Mouse (Mus musculus) hindbrain, embryonic 12.5 days (tissue): Measurements from ENCODE around the gene Spag17. TPM values are rescaled to one million over a fixed set of nuclear protein-coding genes. Genes with fewer than 3 reads are reported as not detected.

Experiments
- ATAC-seq: fragments of 200-750 bp; cut with Nextera tagmentation; 2 replicates; pipeline ENCODE4 v1.8.0; 2017; ENCODE audit warnings: moderate TSS enrichment; ENCODE audit not compliant: low FRiP score
- H3K27ac ChIP-seq: fragments of 300-500 bp; sonication (generic); 2 replicates; pipeline ENCODE4 v1.5.1; 2016; ENCODE audit warnings: mild to moderate bottlenecking
- H3K27me3 ChIP-seq: fragments of 300-500 bp; sonication (generic); 2 replicates; pipeline ENCODE4 v1.6.1; 2016; ENCODE audit warnings: mild to moderate bottlenecking
- H3K36me3 ChIP-seq: fragments of 300-500 bp; sonication (generic); 2 replicates; pipeline ENCODE4 v1.6.1; 2016; ENCODE audit warnings: mild to moderate bottlenecking
- H3K4me1 ChIP-seq: fragments of 300-500 bp; sonication (generic); 2 replicates; pipeline ENCODE4 v1.6.1; 2016
- H3K4me2 ChIP-seq: fragments of 300-500 bp; sonication (generic); replicated peaks from 2 replicates; pipeline ENCODE4 v1.6.1; 2016; ENCODE audit warnings: mild to moderate bottlenecking
- H3K4me3 ChIP-seq: fragments of 300-500 bp; sonication (generic); 2 replicates; pipeline ENCODE4 v1.5.1; 2016; ENCODE audit warnings: mild to moderate bottlenecking
- H3K9ac ChIP-seq: fragments of 300-500 bp; sonication (generic); 2 replicates; pipeline ENCODE4 v1.6.1; 2016; ENCODE audit warnings: mild to moderate bottlenecking, moderate library complexity
- H3K9me3 ChIP-seq: fragments of 300-500 bp; sonication (generic); replicated peaks from 2 replicates; pipeline ENCODE4 v1.6.1; 2016; ENCODE audit warnings: mild to moderate bottlenecking
- WGBS: fragments of 180-500 bp; shearing (Covaris S2); methylation state at CpG from one replicate; pipeline ENCODE4 v1.1.7; 2016; 5-methylcytosine and 5-hydroxymethylcytosine counted together
- polyA plus RNA-seq: library from polyadenylated mRNA; unstranded; fragments of >200 nt; fragmentation: Nextera tagmentation; extraction: Ambion mirVana; gene quantifications from 2 replicates; pipeline ENCODE4 v1.2.1, GENCODE M21; 2016

The Spag17 gene
- polyA plus RNA-seq, 1 experiment from 2014 or later: 0.58 TPM

DNA sequence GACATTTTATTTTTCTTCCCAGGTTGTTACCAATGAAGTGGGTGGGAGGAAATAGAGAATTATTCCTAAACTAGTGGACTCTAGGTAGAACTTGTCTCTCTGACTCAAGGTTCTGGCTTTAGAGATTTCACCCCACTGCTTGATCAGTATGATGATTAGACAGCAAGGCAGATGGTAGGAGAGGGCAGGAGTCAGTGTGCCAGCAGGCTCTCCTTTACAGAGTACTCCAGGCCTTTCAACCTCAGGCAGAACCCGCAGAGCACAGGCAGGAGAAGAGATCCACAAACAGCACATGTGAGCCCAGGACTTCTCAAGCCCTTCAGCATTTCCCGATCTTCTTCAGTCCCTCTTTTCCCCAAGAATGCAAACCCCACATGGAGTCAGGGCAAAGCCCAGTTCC lies 233.5 kb downstream of the Spag17 start:
- Histone ChIP-seq H3K4me3 (no peak overlapping the region), H3K27me3 (no peaks in the 10 kb centered on the region), H3K4me2 (no peak overlapping the region), H3K36me3 (no peaks in the 10 kb centered on the region), H3K4me1 (no peaks in the 10 kb centered on the region), H3K9me3 (no peaks in the 10 kb centered on the region), H3K9ac (no peak overlapping the region), H3K27ac (no peak overlapping the region)
- WGBS: 70% methylated on average over 2 of the region's 2 CpGs
- ATAC-seq: no peak

DNA sequence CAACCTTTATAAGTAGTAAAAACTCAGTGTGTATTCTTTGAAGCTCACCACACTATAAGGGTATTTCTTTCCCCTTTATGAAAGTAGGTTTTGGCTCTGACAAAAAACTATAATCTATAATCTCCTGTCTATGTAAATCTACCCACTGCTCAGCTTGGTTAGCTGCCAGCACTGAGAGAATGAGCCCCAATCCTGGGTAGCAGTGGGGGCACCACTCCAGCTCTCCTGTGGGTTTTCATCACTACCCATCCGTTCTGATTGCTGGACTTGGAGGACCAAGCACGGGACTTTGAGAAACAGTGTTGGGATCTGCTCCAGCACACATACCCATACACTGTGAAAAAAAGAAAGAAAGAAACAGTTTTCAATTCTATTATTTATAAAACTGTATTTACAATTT lies 236.8 kb downstream of the Spag17 start:
- no peaks in the 10 kb centered on the region for H3K9me3 ChIP-seq
- no peak overlapping the region for H3K9ac ChIP-seq
- no peaks in the 10 kb centered on the region for H3K27me3 ChIP-seq
- H3K27ac ChIP-seq: no peak overlapping the region
- no peak for ATAC-seq
- no peaks in the 10 kb centered on the region for H3K36me3 ChIP-seq
- H3K4me2 ChIP-seq: no peak overlapping the region
- no peak overlapping the region for H3K4me3 ChIP-seq
- WGBS: 89% methylated on average over 2 of the region's 2 CpGs
- no peaks in the 10 kb centered on the region for H3K4me1 ChIP-seq

DNA sequence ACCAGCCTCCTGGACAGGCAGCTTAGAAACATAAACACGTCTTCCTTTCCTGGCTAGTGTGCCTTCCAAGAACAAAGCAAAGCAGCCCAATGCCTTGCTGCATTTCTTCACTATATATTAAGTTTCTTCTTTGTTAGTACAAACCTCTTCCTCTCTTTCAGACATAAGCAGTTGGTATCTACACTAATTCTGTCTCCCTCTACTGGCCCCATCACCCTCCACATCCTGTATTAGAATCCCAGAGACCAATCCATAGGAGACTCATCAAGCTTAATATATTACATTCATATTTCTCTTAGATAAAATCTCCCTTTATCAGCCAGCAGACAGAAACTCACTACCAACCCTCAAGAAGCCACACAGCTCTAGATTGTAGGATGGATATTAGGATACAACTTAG lies 237.2 kb downstream of the Spag17 start:
- no peak for ATAC-seq
- Histone ChIP-seq H3K9me3 (no peaks in the 10 kb centered on the region), H3K4me1 (no peaks in the 10 kb centered on the region), H3K4me3 (no peak overlapping the region), H3K9ac (no peak overlapping the region), H3K4me2 (no peak overlapping the region), H3K27me3 (no peaks in the 10 kb centered on the region), H3K36me3 (no peaks in the 10 kb centered on the region), H3K27ac (no peak overlapping the region)
- 65% methylated on average over 1 of the region's 1 CpGs for WGBS

DNA sequence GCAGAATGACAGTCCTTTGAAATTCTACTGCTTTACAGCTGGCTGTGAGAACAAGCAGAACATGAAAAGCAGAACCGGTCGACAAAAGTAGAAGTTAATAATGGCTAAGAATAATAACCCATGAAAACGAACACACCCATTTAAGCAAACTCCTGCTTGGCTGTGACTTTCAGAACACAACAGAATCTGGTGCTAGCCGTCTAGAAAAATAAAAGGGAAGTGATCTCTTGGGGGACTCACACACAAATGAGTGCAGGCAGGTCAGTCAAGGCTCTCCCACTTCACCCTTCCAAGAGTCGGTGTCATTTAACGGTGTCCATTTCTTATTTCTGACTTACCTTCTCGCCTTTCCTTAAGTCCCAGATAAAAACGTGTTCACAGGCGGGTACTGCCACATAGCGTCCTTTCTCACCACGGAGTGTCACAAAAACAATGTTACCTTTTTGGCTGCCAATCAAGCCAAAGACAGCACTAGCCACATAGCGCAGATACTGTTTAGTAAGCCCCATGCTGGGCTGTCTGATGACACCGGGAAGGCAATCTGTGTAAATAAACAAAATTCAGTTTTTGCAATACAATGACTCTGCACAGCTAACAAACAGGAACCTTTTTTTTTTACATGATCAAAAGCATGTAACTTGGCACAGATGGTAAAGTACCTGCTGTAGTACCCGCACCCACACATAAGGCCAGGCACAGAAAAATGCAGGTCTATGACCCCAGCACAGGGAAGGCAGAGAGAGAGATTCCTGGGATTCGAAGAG lies 275.7 kb downstream of the Spag17 start:
- ATAC-seq: no peak
- H3K27me3 ChIP-seq: no peaks in the 10 kb centered on the region
- peak overlapping the region; percentile 69; the same call in 1 of the 2 replicates for H3K9ac ChIP-seq
- peak overlapping the region; percentile 80 for H3K4me2 ChIP-seq
- no peaks in the 10 kb centered on the region for H3K9me3 ChIP-seq
- H3K4me1 ChIP-seq: peaks cover 19% of the 10 kb centered on the region
- H3K4me3 ChIP-seq: peak overlapping the region; percentile 79
- H3K27ac ChIP-seq: no peak overlapping the region
- peaks cover 32% of the 10 kb centered on the region for H3K36me3 ChIP-seq
- 88% methylated on average over 15 of the region's 15 CpGs for WGBS

DNA sequence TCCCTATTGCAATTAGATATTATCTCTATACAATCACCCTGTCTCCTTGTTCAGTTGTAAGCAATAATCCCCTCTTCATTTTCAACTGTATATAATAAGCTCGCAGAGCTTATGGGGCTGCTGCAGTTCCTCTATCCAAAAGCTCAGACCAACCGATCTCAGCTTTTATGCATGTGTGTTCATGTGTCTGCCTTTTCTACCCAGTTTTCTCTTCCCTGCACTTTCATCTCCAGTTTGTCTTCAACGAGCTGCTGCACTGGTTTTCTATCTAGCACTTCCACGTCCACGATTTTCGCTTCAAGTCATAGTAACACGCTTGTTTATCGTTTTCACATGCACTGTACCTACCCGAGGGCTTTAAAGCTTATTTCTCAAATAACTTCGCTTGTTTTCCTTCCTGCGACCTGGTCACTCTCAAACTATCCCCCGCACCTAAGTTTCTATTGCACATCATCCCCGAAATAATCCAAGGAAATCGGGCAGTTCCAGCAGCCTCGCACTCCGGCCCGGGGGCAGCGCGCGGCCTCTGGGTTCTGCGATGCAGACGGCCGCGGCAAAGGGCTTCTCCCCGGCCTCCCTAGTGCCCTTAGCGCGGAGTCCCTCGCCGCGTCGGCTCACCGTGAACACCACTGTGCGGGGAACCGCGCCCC lies 276.6 kb downstream of the Spag17 start:
- ATAC-seq: peak; percentile 70
- H3K36me3 ChIP-seq: peaks cover 28% of the 10 kb centered on the region
- H3K4me3 ChIP-seq: peak overlapping the region; percentile 79
- H3K4me2 ChIP-seq: peak overlapping the region; percentile 80
- H3K4me1 ChIP-seq: peaks cover 19% of the 10 kb centered on the region
- no peaks in the 10 kb centered on the region for H3K27me3 ChIP-seq
- H3K9me3 ChIP-seq: no peaks in the 10 kb centered on the region
- H3K27ac ChIP-seq: peak overlapping the region; percentile 90; the same call in 1 of the 2 replicates
- 1% methylated on average over 35 of the region's 35 CpGs for WGBS
- H3K9ac ChIP-seq: peak overlapping the region; percentile 69

DNA sequence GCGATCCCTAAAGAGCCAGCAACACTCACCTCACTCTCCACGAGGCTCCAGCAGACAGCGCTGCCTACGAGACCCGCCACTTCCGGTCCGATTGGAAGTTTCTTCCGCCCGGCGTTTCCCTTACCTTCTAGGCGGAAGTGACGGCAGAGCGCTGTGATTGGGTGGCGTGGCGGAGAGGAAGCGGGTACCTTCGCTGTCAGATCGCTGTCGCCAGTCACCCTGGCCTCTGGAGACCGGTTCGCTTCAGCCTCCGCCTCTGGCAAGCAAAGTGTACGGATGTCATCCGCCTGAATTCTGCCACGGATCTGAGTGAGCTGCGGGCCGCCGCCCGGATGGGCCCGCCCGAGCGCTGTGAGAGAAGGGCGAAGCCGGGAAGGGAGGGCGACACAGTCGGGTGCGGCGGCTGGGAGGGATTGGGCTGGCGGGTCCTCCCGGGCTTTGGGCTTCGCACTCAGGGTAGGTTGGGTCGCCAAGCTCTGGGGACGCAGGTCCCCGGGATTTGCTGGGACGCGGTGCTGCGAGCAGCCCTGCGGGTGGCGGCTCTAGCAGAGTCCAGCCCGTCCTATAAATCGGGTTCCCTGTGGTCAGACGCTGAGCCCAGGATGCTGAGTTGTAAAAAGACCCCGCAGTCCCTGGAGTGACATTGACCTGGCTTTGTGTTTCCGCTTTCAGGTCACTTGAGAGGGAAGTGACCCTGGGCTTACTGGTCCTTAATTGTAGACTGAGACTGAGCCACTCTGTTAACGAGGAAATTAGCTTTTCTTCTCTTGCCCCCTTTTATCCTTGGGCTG lies 277.3 kb downstream of the Spag17 start, which contains the start of the genes Gdap2 and Wdr3:
Gene Gdap2 (plus strand): TSS at position 67 of the 791 bp plus-strand sequence.
Gene Wdr3 (minus strand): TSS at position 93 of the 791 bp plus-strand sequence.
- Histone ChIP-seq H3K4me2 (peak within 1 kb of the TSS; percentile 80), H3K36me3 (peaks cover 23% of the 10 kb centered on the region), H3K4me3 (peak within 1 kb of the TSS; percentile 79), H3K9me3 (no peaks in the 10 kb centered on the region), H3K9ac (peak within 1 kb of the TSS; percentile 92), H3K27me3 (no peaks in the 10 kb centered on the region), H3K4me1 (peaks cover 19% of the 10 kb centered on the region), H3K27ac (peak within 1 kb of the TSS; percentile 90)
- WGBS: under 1% methylated on average over 55 of the region's 55 CpGs
- ATAC-seq: peak; percentile 99

DNA sequence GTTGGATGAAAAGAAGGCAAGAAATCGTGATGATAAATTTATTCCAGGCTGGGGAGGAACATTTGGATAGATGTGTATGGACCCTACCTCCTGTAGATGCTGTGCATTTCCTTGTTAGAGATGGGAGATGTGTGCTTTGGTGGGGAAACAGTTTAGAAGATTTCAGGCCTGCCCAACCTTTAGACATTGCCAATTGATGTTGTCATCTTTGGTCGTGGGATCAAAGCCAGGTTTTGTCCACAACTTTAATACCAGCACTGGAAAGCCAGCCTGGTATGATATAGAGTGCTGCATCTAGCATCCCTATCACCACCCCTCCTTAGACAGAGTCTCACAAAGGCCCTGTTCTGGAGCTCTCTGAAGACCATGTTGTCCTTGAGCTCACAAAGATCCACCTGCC lies 278.4 kb downstream of the Spag17 start:
- Histone ChIP-seq H3K27ac (no peak overlapping the region), H3K27me3 (no peaks in the 10 kb centered on the region), H3K36me3 (peaks cover 18% of the 10 kb centered on the region), H3K4me3 (no peak overlapping the region), H3K9ac (no peak overlapping the region), H3K4me2 (no peak overlapping the region), H3K4me1 (peaks cover 19% of the 10 kb centered on the region), H3K9me3 (no peaks in the 10 kb centered on the region)
- ATAC-seq: no peak
- WGBS: 90% methylated on average over 2 of the region's 2 CpGs

DNA sequence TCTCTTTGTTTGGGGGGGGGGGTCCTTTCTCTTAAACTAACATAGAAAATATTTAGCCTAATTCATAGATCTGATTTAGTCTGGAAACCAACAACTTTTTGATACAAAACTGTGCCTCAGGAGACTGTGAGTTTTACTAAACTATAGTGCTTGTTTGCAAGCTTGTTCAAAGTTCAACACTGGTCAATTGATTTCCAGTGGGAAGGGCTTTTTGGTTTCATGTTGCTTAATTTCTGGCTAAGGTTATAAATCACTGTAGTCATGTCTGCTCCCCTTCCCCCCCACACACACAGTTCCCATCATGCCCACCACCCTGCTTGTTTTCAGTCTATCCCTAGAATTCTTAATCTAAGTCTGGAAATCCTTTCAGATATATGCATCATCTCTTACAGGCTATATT lies 279.8 kb downstream of the Spag17 start:
- no peak for ATAC-seq
- peaks cover 19% of the 10 kb centered on the region for H3K4me1 ChIP-seq

DNA sequence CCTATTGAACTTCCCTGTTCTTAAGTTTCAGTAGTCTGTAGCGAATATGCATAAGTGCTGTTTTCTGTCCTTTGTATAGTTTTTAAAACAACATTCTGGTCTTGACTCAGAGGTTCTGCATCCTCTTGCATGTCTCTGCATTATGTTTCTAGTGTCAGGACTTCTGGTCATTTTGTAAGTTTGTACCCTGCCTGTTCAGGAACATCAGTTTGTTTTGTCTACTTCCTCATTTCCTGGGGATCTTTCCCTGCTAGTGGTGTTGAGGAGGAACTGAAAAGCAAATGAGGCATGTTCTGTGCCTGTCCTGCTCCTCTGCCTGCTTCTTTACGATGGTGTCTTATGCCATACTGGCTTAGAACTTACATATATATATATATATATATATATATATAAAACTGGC lies 290.8 kb downstream of the Spag17 start:
- Histone ChIP-seq H3K4me1 (no peaks in the 10 kb centered on the region), H3K4me2 (no peak overlapping the region), H3K9me3 (no peaks in the 10 kb centered on the region), H3K27ac (no peak overlapping the region), H3K27me3 (no peaks in the 10 kb centered on the region), H3K4me3 (no peak overlapping the region), H3K9ac (no peak overlapping the region), H3K36me3 (peaks cover 66% of the 10 kb centered on the region)
- no peak for ATAC-seq
- WGBS: 92% methylated on average over 2 of the region's 2 CpGs

More for the DNA sequence above, 279.8 kb downstream of the Spag17 start:
- Histone ChIP-seq H3K9ac (no peak overlapping the region), H3K4me2 (no peak overlapping the region), H3K27me3 (no peaks in the 10 kb centered on the region), H3K9me3 (no peaks in the 10 kb centered on the region), H3K27ac (no peak overlapping the region), H3K4me3 (no peak overlapping the region), H3K36me3 (0 out of 2 replicates have a peak, but pooled peaks cover 8% of the 10 kb centered on the region)

DNA sequence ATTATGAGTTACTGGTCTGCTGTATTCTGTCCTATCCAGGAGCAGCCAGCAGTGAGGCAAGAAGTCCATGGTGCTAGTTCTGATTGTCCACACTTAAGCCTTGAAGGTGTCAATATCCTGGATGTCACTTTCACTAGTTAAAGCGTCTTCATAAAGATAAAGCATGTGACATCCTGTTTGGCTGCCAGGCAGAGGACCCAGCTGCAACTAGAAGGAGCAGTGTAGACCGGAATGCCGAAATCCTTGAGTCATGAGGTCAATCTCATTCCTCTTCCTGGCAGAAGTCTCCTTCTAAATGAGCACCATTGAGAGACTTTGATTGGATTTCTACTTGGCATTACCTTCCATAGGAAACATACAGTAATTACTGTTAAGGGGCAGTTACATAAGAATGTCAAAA lies 295.3 kb downstream of the Spag17 start:
- WGBS: 85% methylated on average over 3 of the region's 3 CpGs
- no peak overlapping the region for H3K4me3 ChIP-seq
- H3K4me2 ChIP-seq: no peak overlapping the region
- no peaks in the 10 kb centered on the region for H3K27me3 ChIP-seq
- no peak for ATAC-seq
- no peaks in the 10 kb centered on the region for H3K9me3 ChIP-seq
- peaks cover 59% of the 10 kb centered on the region for H3K36me3 ChIP-seq
- no peak overlapping the region for H3K9ac ChIP-seq
- H3K27ac ChIP-seq: no peak overlapping the region
- H3K4me1 ChIP-seq: no peaks in the 10 kb centered on the region

DNA sequence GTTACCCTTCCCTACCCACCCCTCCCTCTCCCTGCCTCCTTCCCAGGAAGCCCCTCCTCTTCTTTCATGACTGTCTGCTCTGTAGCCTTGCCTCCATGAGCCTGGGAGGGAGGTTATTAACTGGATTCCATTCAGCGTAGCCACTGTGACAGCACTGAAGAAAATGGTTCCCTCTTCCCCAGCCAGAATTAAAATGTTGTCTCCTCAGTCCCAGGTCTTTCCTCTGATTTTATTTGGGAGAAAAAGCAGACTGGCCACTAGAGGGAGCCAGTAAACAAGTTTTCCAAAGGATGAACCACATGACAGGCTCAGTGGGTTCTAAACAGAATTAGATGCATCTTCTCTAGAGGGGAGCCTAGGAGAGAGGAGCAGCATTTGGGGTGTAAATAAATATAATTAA lies 304.2 kb downstream of the Spag17 start:
- WGBS: 47% methylated on average over 1 of the region's 1 CpGs
- H3K36me3 ChIP-seq: peaks cover 31% of the 10 kb centered on the region
- no peak overlapping the region for H3K4me3 ChIP-seq

DNA sequence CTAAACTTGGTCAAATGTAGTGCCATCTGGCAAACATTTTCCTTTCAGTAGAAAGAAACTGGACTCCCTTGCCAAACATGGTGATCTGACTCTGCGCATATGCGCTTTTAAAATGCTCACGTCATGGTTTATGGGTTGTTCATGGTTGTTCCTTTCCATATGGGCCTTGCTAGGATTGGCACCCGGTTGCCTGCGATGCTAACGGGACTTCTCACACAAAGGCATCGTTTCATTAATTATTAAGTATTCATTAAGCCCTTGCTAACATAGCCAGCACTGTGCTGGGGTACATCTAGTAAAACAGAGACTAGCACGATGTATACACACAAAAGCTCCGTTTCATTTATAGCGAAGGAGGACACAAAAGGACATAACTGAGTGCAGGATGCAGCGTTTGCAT lies 304.7 kb downstream of the Spag17 start:
- Histone ChIP-seq H3K4me2 (no peak overlapping the region), H3K4me3 (no peak overlapping the region), H3K9me3 (no peaks in the 10 kb centered on the region), H3K4me1 (no peaks in the 10 kb centered on the region), H3K9ac (no peak overlapping the region; the same call in 1 of the 2 replicates), H3K36me3 (peaks cover 31% of the 10 kb centered on the region), H3K27me3 (no peaks in the 10 kb centered on the region), H3K27ac (no peak overlapping the region)
- peak; percentile 73 for ATAC-seq
- 83% methylated on average over 11 of the region's 11 CpGs for WGBS

More for the DNA sequence above, 304.2 kb downstream of the Spag17 start:
- H3K4me2 ChIP-seq: no peak overlapping the region
- H3K27me3 ChIP-seq: no peaks in the 10 kb centered on the region
- H3K9ac ChIP-seq: no peak overlapping the region
- no peak overlapping the region for H3K27ac ChIP-seq
- no peaks in the 10 kb centered on the region for H3K9me3 ChIP-seq
- no peaks in the 10 kb centered on the region for H3K4me1 ChIP-seq
- ATAC-seq: peak; percentile 81
